Mouse (Mus musculus): ENCODE measurements at regions not wholly inside any gene's neighbourhood (a gene's known extent, or its start where the extent isn't known, plus 50 kb on each side); places are given as distances from the start of the nearest gene placed in this dataset.

DNA sequence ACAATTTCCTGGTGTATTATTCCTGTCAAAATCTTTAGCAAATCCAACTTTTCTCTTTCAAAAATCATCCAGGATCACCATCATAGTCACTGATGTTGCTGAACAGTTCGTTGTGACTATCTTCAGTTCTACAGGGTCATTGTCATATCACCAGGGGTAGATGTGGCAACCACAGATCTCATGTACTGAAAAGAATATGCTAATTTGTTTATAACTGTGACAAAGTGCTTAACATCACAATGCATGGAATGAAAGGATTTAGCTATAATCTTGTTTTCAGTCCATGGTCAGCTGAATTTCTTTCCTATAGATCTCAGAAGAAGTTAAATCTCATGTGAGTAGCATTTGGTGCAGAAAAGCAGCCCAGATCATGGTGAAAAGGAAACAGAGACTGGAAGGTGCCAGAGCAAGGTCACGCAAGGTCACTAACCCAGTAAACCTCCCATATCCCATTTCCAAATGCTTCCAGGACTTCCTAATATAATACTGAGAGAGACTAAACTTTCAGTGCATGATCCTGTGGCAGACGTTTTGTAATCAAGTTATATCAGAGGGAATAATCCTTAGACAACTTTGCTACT is 1279.6 kb downstream of the Diaph3 start:
- peak; percentile 84 for ATAC-seq (ENCODE audit: low FRiP score)
- Histone ChIP-seq H3K4me2 (no peak overlapping the region), H3K4me3 (ENCODE audit: low read depth, low read length) (no peak overlapping the region), H3K9ac (ENCODE audit: low read length) (no peak overlapping the region), H3K27me3 (ENCODE audit: control insufficient read depth, insufficient read depth, low read length) (no peaks in the 10 kb centered on the region), H3K27ac (ENCODE audit: low read depth, low read length) (no peak overlapping the region), H3K9me3 (ENCODE audit: control insufficient read depth, low read length) (no peaks in the 10 kb centered on the region), H3K36me3 (ENCODE audit: control insufficient read depth, insufficient read depth, low read length) (no peaks in the 10 kb centered on the region), H3K4me1 (ENCODE audit: control insufficient read depth, insufficient read depth, low read length) (no peaks in the 10 kb centered on the region)
- WGBS: 48% methylated on average over 3 of the region's 3 CpGs
- peak; percentile 84 for DNase-seq (ENCODE audit: low spot score, missing footprints)

DNA sequence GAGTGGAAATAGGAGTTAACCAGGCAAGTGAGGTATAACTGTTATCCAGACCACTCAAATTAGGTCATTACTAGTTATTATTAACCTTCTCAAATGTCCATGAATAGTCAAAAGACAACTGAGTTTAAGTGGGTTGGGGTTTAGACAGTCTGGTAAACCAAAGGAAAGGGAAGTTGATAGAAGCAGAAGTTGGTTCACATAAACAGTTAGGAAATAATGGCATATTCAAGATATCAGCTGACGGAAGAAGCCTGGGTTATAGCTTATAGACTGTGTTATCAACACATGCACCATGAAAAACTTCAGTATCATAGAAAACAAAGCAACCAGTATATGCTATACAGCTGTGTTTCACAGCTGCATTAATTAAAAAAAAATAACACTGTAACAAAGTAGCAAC is 1291.5 kb downstream of the Diaph3 start:
- Histone ChIP-seq H3K4me3 (ENCODE audit: low read depth, low read length) (no peak overlapping the region), H3K27me3 (ENCODE audit: control insufficient read depth, insufficient read depth, low read length) (no peaks in the 10 kb centered on the region), H3K4me1 (ENCODE audit: control insufficient read depth, insufficient read depth, low read length) (no peaks in the 10 kb centered on the region), H3K36me3 (ENCODE audit: control insufficient read depth, insufficient read depth, low read length) (no peaks in the 10 kb centered on the region), H3K4me2 (no peak overlapping the region), H3K27ac (ENCODE audit: low read depth, low read length) (no peak overlapping the region), H3K9me3 (ENCODE audit: control insufficient read depth, low read length) (no peaks in the 10 kb centered on the region), H3K9ac (ENCODE audit: low read length) (no peak overlapping the region)
- DNase-seq (ENCODE audit: low spot score, missing footprints) (no peak), ATAC-seq (ENCODE audit: low FRiP score) (no peak)
- 92% methylated on average over 1 of the region's 1 CpGs for WGBS

DNA sequence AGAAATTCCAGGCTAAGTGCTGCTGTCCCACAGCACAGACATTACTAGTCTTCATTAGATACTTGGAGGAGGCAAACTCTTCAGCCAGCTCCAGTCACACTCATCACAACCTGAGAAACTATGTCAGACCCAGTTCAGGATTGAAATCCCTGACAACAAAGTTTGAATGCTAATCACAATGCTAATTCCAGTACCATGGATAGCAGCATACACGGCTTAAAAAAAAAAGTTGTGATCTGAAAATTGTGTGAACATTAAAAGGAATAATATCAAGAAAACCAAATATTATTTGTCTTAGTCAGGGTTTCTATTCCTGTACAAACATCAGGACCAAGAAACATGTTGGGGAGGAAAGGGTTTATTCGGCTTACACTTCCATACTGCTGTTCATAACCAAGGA is 1305.5 kb downstream of the Diaph3 start:
- no peak for ATAC-seq (ENCODE audit: low FRiP score)

DNA sequence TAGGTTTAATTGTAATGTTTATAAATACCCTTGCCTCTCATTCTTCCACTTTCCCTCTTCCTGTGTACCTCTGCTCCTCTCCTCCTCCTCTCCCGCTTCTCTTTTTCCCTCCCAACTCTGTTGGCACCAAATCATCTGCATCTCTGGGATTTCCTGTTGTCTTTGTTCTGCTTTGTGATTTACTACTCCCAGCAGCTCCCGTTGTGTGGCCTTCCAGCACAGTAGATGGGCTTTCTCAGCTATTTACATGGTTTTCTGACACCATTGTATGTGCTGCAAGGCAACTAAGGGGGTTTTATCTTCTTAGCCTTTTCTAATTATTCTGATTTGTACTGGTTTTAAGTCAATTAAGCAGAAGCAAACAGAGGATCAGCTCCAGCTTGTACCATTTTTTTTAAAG is 1326.1 kb downstream of the Diaph3 start:
- DNase-seq (ENCODE audit: low spot score, missing footprints): no peak
- Histone ChIP-seq H3K27me3 (ENCODE audit: control insufficient read depth, insufficient read depth, low read length) (no peaks in the 10 kb centered on the region), H3K4me1 (ENCODE audit: control insufficient read depth, insufficient read depth, low read length) (0 out of 2 replicates have a peak, but pooled peaks cover 2% of the 10 kb centered on the region), H3K4me2 (no peak overlapping the region), H3K4me3 (ENCODE audit: low read depth, low read length) (no peak overlapping the region), H3K27ac (ENCODE audit: low read depth, low read length) (no peak overlapping the region), H3K9ac (ENCODE audit: low read length) (no peak overlapping the region), H3K9me3 (ENCODE audit: control insufficient read depth, low read length) (no peaks in the 10 kb centered on the region), H3K36me3 (ENCODE audit: control insufficient read depth, insufficient read depth, low read length) (no peaks in the 10 kb centered on the region)
- 8% methylated on average over 2 of the region's 2 CpGs for WGBS
- ATAC-seq (ENCODE audit: low FRiP score): no peak

More for the DNA sequence above, 1305.5 kb downstream of the Diaph3 start:
- Histone ChIP-seq H3K36me3 (ENCODE audit: control insufficient read depth, insufficient read depth, low read length) (no peaks in the 10 kb centered on the region), H3K27me3 (ENCODE audit: control insufficient read depth, insufficient read depth, low read length) (no peaks in the 10 kb centered on the region), H3K9me3 (ENCODE audit: control insufficient read depth, low read length) (no peaks in the 10 kb centered on the region), H3K4me3 (ENCODE audit: low read depth, low read length) (no peak overlapping the region), H3K27ac (ENCODE audit: low read depth, low read length) (no peak overlapping the region), H3K4me2 (no peak overlapping the region), H3K9ac (ENCODE audit: low read length) (no peak overlapping the region), H3K4me1 (ENCODE audit: control insufficient read depth, insufficient read depth, low read length) (no peaks in the 10 kb centered on the region)
- 87% methylated on average over 2 of the region's 2 CpGs for WGBS
- DNase-seq (ENCODE audit: low spot score, missing footprints): no peak

DNA sequence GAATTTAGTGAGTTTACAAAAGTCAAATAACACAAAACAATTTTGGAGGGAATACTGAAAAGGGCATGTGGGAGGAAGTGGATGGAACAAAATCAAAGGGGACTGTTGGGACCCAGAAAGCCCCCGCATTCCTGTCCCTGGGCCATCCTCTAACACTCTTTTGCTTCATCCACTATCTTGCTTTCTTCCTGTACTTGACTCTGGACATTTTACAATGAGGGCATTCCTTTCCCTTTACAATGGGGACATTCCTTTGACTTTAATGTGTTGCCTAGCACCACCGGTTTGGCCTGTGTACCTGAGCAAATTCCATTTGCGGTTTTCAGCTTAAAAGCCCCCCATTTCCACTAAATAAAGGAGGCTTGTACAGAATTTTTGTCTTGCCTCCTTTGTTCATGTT is 1341.0 kb downstream of the Pcdh17 start:
- no peaks in the 10 kb centered on the region for H3K9me3 ChIP-seq (ENCODE audit: control insufficient read depth, low read length)
- no peaks in the 10 kb centered on the region for H3K27me3 ChIP-seq (ENCODE audit: control insufficient read depth, insufficient read depth, low read length)
- H3K27ac ChIP-seq (ENCODE audit: low read depth, low read length): no peak overlapping the region
- H3K4me3 ChIP-seq (ENCODE audit: low read depth, low read length): no peak overlapping the region
- DNase-seq (ENCODE audit: low spot score, missing footprints) (no peak), ATAC-seq (ENCODE audit: low FRiP score) (no peak)
- no peak overlapping the region for H3K9ac ChIP-seq (ENCODE audit: low read length)
- WGBS: 75% methylated on average over 3 of the region's 3 CpGs
- no peaks in the 10 kb centered on the region for H3K4me1 ChIP-seq (ENCODE audit: control insufficient read depth, insufficient read depth, low read length)
- H3K36me3 ChIP-seq (ENCODE audit: control insufficient read depth, insufficient read depth, low read length): no peaks in the 10 kb centered on the region
- H3K4me2 ChIP-seq: no peak overlapping the region

DNA sequence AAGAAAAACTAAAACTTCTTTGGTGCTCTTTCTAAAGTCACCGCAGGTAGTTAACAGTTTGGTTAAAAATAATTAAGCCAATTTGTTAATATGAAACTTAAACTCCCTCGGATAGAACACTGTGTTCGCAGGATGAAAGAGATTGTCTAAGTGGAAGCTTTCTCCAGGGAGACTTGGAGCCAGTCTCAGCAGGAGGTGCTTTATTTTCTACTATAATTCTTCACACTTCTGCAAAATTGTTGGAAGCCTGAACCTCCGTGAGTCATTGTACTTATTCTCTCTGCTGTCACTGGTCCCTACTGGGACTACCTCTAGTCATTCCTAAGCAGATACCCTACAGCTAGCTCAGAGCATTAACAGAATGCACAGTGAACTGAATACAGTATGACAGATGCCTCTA is 1327.3 kb downstream of the Pcdh17 start:
- DNase-seq (ENCODE audit: low spot score, missing footprints): no peak
- no peak overlapping the region for H3K9ac ChIP-seq (ENCODE audit: low read length)
- no peaks in the 10 kb centered on the region for H3K36me3 ChIP-seq (ENCODE audit: control insufficient read depth, insufficient read depth, low read length)
- H3K27ac ChIP-seq (ENCODE audit: low read depth, low read length): no peak overlapping the region
- no peaks in the 10 kb centered on the region for H3K27me3 ChIP-seq (ENCODE audit: control insufficient read depth, insufficient read depth, low read length)
- no peak overlapping the region for H3K4me3 ChIP-seq (ENCODE audit: low read depth, low read length)
- WGBS: 57% methylated on average over 4 of the region's 4 CpGs
- H3K9me3 ChIP-seq (ENCODE audit: control insufficient read depth, low read length): no peaks in the 10 kb centered on the region
- H3K4me2 ChIP-seq: no peak overlapping the region
- no peaks in the 10 kb centered on the region for H3K4me1 ChIP-seq (ENCODE audit: control insufficient read depth, insufficient read depth, low read length)
- no peak for ATAC-seq (ENCODE audit: low FRiP score)

DNA sequence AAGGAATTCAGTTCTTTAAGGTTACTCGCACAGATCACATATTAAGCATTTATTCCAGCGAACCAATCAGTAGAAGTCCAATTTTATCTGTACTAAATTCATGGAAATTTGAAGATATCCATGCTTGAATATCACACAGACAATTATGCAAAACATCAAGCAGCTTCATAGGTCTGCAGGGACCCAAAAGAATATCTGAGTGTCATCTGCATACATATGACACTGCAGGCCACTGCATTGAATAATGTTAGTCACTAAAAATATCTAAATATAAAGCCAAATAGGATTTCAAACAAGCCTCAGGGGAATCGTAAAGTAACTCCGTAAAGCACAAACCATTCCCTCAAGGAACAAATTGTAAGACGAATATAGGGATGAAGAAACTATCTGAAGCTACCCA is 1324.9 kb downstream of the Pcdh17 start:
- Histone ChIP-seq H3K36me3 (ENCODE audit: control insufficient read depth, insufficient read depth, low read length) (no peaks in the 10 kb centered on the region), H3K4me2 (no peak overlapping the region), H3K4me3 (ENCODE audit: low read depth, low read length) (no peak overlapping the region), H3K27ac (ENCODE audit: low read depth, low read length) (no peak overlapping the region), H3K4me1 (ENCODE audit: control insufficient read depth, insufficient read depth, low read length) (no peaks in the 10 kb centered on the region), H3K27me3 (ENCODE audit: control insufficient read depth, insufficient read depth, low read length) (no peaks in the 10 kb centered on the region), H3K9me3 (ENCODE audit: control insufficient read depth, low read length) (no peaks in the 10 kb centered on the region), H3K9ac (ENCODE audit: low read length) (no peak overlapping the region)
- DNase-seq (ENCODE audit: low spot score, missing footprints): no peak
- 86% methylated on average over 5 of the region's 5 CpGs for WGBS
- ATAC-seq (ENCODE audit: low FRiP score): no peak

DNA sequence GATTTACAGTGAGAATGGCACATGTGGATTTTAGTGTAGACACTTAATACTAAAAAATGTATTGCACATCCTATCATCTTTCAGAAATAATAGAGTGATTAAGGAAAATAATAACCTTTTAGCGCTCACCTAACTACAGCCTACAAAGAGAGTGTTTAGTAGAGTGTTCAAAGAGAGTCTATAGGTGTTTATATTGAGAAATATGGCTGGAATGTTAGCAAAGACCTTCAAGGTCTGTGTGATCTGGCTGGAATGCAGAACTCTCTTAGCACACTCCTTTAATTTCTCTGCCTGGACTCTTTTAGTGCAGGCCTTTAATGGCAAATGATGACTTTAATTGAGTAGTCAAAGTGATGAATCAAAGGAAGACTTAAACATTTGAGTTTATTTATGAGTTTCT is 1314.0 kb downstream of the Pcdh17 start:
- H3K9ac ChIP-seq (ENCODE audit: low read length): no peak overlapping the region
- no peaks in the 10 kb centered on the region for H3K4me1 ChIP-seq (ENCODE audit: control insufficient read depth, insufficient read depth, low read length)
- no peak overlapping the region for H3K27ac ChIP-seq (ENCODE audit: low read depth, low read length)
- DNase-seq (ENCODE audit: low spot score, missing footprints) (no peak), ATAC-seq (ENCODE audit: low FRiP score) (no peak)
- H3K9me3 ChIP-seq (ENCODE audit: control insufficient read depth, low read length): no peaks in the 10 kb centered on the region
- no peak overlapping the region for H3K4me2 ChIP-seq
- H3K27me3 ChIP-seq (ENCODE audit: control insufficient read depth, insufficient read depth, low read length): no peaks in the 10 kb centered on the region
- no peak overlapping the region for H3K4me3 ChIP-seq (ENCODE audit: low read depth, low read length)
- WGBS: 88% methylated on average over 1 of the region's 1 CpGs
- no peaks in the 10 kb centered on the region for H3K36me3 ChIP-seq (ENCODE audit: control insufficient read depth, insufficient read depth, low read length)

DNA sequence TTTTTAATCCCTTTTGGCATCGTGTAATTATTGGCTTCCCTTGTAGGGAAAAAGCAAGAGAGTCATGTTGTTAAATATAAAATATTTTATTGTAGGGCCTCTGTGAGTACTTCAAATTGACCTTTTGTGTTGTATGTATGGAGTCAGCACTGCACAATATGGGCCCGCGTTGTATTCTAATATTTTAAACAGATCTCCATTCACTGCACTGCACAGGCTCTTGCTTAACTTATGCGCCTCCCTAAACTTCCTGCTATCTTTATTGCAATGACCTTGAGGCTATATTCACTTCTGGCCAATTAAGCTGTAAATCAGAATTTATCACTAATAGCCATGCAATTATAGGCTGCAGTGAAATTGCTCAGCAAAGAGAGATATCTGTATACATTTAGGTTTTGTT is 1295.2 kb downstream of the Pcdh17 start:
- no peaks in the 10 kb centered on the region for H3K9me3 ChIP-seq (ENCODE audit: control insufficient read depth, low read length)
- ATAC-seq (ENCODE audit: low FRiP score): no peak
- no peak overlapping the region for H3K9ac ChIP-seq (ENCODE audit: low read length)
- H3K36me3 ChIP-seq (ENCODE audit: control insufficient read depth, insufficient read depth, low read length): no peaks in the 10 kb centered on the region
- no peak for DNase-seq (ENCODE audit: low spot score, missing footprints)
- H3K4me2 ChIP-seq: no peak overlapping the region
- H3K27ac ChIP-seq (ENCODE audit: low read depth, low read length): no peak overlapping the region
- H3K27me3 ChIP-seq (ENCODE audit: control insufficient read depth, insufficient read depth, low read length): no peaks in the 10 kb centered on the region
- no peak overlapping the region for H3K4me3 ChIP-seq (ENCODE audit: low read depth, low read length)
- WGBS: 91% methylated on average over 4 of the region's 4 CpGs
- no peaks in the 10 kb centered on the region for H3K4me1 ChIP-seq (ENCODE audit: control insufficient read depth, insufficient read depth, low read length)

Measured in midbrain, embryonic 11.5 days (tissue).